8 mouse cellular contexts compared by ENCODE assay signal in the genomic region with DNA sequence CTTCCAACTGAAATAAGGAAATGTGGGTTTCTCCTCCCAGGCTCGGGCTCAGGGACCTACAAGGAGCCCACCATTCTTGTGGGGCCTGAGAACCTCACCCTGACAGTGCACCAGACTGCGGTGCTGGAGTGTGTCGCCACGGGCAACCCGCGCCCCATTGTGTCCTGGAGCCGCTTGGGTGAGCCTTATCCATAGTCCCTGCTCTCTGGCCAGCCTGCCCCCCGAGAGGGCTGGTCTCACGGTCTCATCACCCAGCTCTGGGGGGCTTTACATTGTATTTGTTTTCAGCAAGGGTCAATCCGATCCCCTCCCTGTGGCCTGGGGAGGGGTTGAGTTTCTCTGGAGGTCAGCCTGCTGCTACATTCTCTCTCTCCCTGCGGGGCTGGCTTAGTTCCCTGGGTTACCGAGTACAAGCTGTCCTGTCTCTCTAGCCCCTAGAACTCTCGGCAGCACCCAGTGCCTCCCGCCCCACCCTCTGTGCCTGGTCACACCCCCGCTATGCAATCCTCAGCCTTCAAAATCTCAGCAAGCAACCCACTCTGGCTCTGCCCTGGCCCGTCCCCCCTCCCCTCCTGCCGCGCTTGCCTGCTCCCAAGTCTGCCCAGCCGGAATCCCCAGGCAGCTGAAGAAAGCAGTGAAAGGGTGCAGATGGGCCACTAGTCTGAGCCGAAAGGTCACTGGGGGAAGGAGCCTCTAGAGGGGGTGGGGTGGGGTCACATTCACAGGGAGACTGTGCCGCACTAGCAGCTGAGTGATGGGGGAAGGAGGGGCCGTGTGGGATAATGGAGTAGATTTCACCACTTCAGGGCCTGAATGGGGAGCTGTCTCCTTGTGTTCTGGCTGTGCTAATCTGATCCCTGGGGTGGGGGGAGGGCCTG. TPM values are rescaled to one million over a fixed set of nuclear protein-coding genes. Genes with fewer than 3 reads are reported as not detected.
DNase-seq lines count a peak whose midpoint lies in the region; ATAC-seq and TF ChIP-seq lines count a peak whose summit lies in the region.

No protein-coding gene starts in this region.

- WGBS in kidney, embryonic 14.5 days: 7% methylated on average over 21 of the region's 22 CpGs
- 8% methylated on average over 22 of the region's 22 CpGs for WGBS in heart, embryonic 12.5 days
- 11% methylated on average over 22 of the region's 22 CpGs for WGBS in limb, embryonic 14.5 days
- 13% methylated on average over 22 of the region's 22 CpGs for WGBS in stomach, embryonic 14.5 days

- peaks cover 51% of the 10 kb centered on the region for H3K4me1 ChIP-seq in kidney, embryonic 14.5 days (ENCODE audit: control insufficient read depth, insufficient read depth, low read length)
- H3K4me1 ChIP-seq in heart, embryonic 12.5 days (replicated peaks): peaks cover 30% of the 10 kb centered on the region
- H3K4me1 ChIP-seq in limb, embryonic 14.5 days (ENCODE audit: control insufficient read depth, insufficient read depth, low read length): peaks cover 15% of the 10 kb centered on the region
- H3K4me1 ChIP-seq in stomach, embryonic 14.5 days (ENCODE audit: control insufficient read depth, insufficient read depth, low read length): peaks cover 43% of the 10 kb centered on the region

- ATAC-seq in kidney, embryonic 14.5 days (ENCODE audit: low FRiP score, low TSS enrichment): peak; percentile 73
- ATAC-seq in heart, embryonic 12.5 days (ENCODE audit: insufficient number of reproducible peaks, low FRiP score): peak; percentile 26; the same call in 1 of the 2 replicates
- ATAC-seq in limb, embryonic 14.5 days (ENCODE audit: low FRiP score, low read depth): peak; percentile 42; the same call in 1 of the 2 replicates
- peak; percentile 73 for ATAC-seq in stomach, embryonic 14.5 days (ENCODE audit: insufficient number of reproducible peaks, insufficient read depth, low FRiP score, low read depth)

- H3K9me3 ChIP-seq in kidney, embryonic 14.5 days (ENCODE audit: control insufficient read depth, low read length): no peaks in the 10 kb centered on the region
- H3K9me3 ChIP-seq in heart, embryonic 12.5 days (replicated peaks): no peaks in the 10 kb centered on the region
- H3K9me3 ChIP-seq in limb, embryonic 14.5 days (ENCODE audit: control insufficient read depth, low read length): no peaks in the 10 kb centered on the region
- H3K9me3 ChIP-seq in stomach, embryonic 14.5 days (ENCODE audit: control insufficient read depth, low read depth, low read length): no peaks in the 10 kb centered on the region

- H3K27ac ChIP-seq in kidney, embryonic 14.5 days (ENCODE audit: low read depth, low read length): peak overlapping the region; percentile 78
- H3K27ac ChIP-seq in heart, embryonic 12.5 days (ENCODE audit: poor library complexity, severe bottlenecking): 0 out of 2 replicates have a peak overlapping the region, but pooled peaks have one; percentile 14
- H3K27ac ChIP-seq in limb, embryonic 14.5 days (replicated peaks; ENCODE audit: low read depth, low read length): no peak overlapping the region
- H3K27ac ChIP-seq in stomach, embryonic 14.5 days (ENCODE audit: low read length): peak overlapping the region; percentile 35; the same call in 1 of the 2 replicates

- TF ChIP-seq CTCF in brain, embryonic 14.5 days (IDR thresholded peaks at IDR 0.05; ENCODE audit: borderline replicate concordance, extremely low read depth, insufficient read depth, insufficient read length): no peak

- peak overlapping the region; percentile 34 for H3K4me2 ChIP-seq in kidney, embryonic 14.5 days (replicated peaks; ENCODE audit: low read depth, low read length)
- peak overlapping the region; percentile 61 for H3K4me2 ChIP-seq in heart, embryonic 12.5 days
- H3K4me2 ChIP-seq in limb, embryonic 14.5 days (replicated peaks; ENCODE audit: low read depth, low read length, severe bottlenecking): 0 out of 2 replicates have a peak overlapping the region, but pooled peaks have one; percentile 5
- H3K4me2 ChIP-seq in stomach, embryonic 14.5 days (replicated peaks; ENCODE audit: low read depth, low read length): no peak overlapping the region; the same call in 1 of the 2 replicates

- no peak for TF ChIP-seq POLR2A in brain, embryonic 14.5 days (IDR thresholded peaks at IDR 0.05; ENCODE audit: borderline replicate concordance, extremely low read depth, insufficient read depth, insufficient read length, poor library complexity, severe bottlenecking)
- no peak for TF ChIP-seq POLR2A in limb, embryonic 14.5 days (IDR thresholded peaks at IDR 0.05; ENCODE audit: borderline replicate concordance, extremely low read depth, insufficient read depth, insufficient read length)

- DNase-seq in kidney, adult 11 months: no peak
- DNase-seq in brain, embryonic 14.5 days (ENCODE audit: low read depth): peak; percentile 95
- no peak for DNase-seq in limb, embryonic 14.5 days (ENCODE audit: low spot score)
- DNase-seq in c-Kit-positive CD71-positive TER-119-positive erythroid progenitor cells, embryonic 14.5 days (ENCODE audit: low spot score): no peak
- no peak for DNase-seq in right cerebral cortex, adult 2 months (ENCODE audit: low spot score in 2 of 2)

- peak overlapping the region; percentile 40; the same call in 1 of the 2 replicates for H3K9ac ChIP-seq in kidney, embryonic 14.5 days (ENCODE audit: low read depth, low read length)
- peak overlapping the region; percentile 38; the same call in 1 of the 2 replicates for H3K9ac ChIP-seq in heart, embryonic 12.5 days
- peak overlapping the region; percentile 28; the same call in 1 of the 2 replicates for H3K9ac ChIP-seq in limb, embryonic 14.5 days (ENCODE audit: low read depth, low read length, severe bottlenecking)
- H3K9ac ChIP-seq in stomach, embryonic 14.5 days (replicated peaks; ENCODE audit: low read depth, low read length): no peak overlapping the region

- peaks cover 11% of the 10 kb centered on the region; the same call in 1 of the 2 replicates for H3K36me3 ChIP-seq in kidney, embryonic 14.5 days (ENCODE audit: control insufficient read depth, insufficient read depth, low read length)
- no peaks in the 10 kb centered on the region for H3K36me3 ChIP-seq in heart, embryonic 12.5 days
- no peaks in the 10 kb centered on the region for H3K36me3 ChIP-seq in limb, embryonic 14.5 days (ENCODE audit: control insufficient read depth, insufficient read depth, low read length)
- H3K36me3 ChIP-seq in stomach, embryonic 14.5 days (ENCODE audit: control insufficient read depth, insufficient read depth, low read length): no peaks in the 10 kb centered on the region

- no peaks in the 10 kb centered on the region for H3K27me3 ChIP-seq in kidney, embryonic 14.5 days (ENCODE audit: control insufficient read depth, insufficient read depth, low read length)
- H3K27me3 ChIP-seq in heart, embryonic 12.5 days (replicated peaks): peaks cover 11% of the 10 kb centered on the region
- peaks cover 18% of the 10 kb centered on the region for H3K27me3 ChIP-seq in limb, embryonic 14.5 days (ENCODE audit: control insufficient read depth, insufficient read depth, low read length)
- no peaks in the 10 kb centered on the region for H3K27me3 ChIP-seq in stomach, embryonic 14.5 days (ENCODE audit: control insufficient read depth, insufficient read depth, low read length)

- H3K4me3 ChIP-seq in kidney, embryonic 14.5 days (ENCODE audit: low read length): no peak overlapping the region; the same call in 1 of the 2 replicates
- peak overlapping the region; percentile 14 for H3K4me3 ChIP-seq in heart, embryonic 12.5 days
- H3K4me3 ChIP-seq in limb, embryonic 14.5 days (replicated peaks; ENCODE audit: low read length): no peak overlapping the region
- H3K4me3 ChIP-seq in stomach, embryonic 14.5 days (ENCODE audit: low read depth, low read length): no peak overlapping the region

RNA-seq across cellular contexts. Expression of gene Parp16, which starts 16.6 kb away (rescaled TPM):
- polyA plus RNA-seq in kidney, embryonic 14.5 days (2014; fragmentation: Nextera tagmentation; extraction: Ambion mirVana): 4.7 and 7.9 TPM in 2 replicates
- 5.8 and 6.2 TPM in 2 replicates for polyA plus RNA-seq in brain, embryonic 14.5 days (2012; rRNA removed)
- polyA plus RNA-seq in heart, embryonic 12.5 days (2016; fragmentation: Nextera tagmentation; extraction: Ambion mirVana): 5.0 and 5.8 TPM in 2 replicates
- polyA plus RNA-seq in limb, embryonic 14.5 days (2012; rRNA removed): 7.6 and 8.3 TPM in 2 replicates
- polyA plus RNA-seq in limb, embryonic 14.5 days (2014; fragmentation: Nextera tagmentation; extraction: Ambion mirVana): 6.5 and 7.6 TPM in 2 replicates
- 6.0 and 6.4 TPM in 2 replicates for polyA plus RNA-seq in stomach, embryonic 14.5 days (2014; fragmentation: Nextera tagmentation; extraction: Ambion mirVana)

RNA-seq across cellular contexts. Expression of gene Igdcc3, which starts 37.6 kb away (rescaled TPM):
- polyA plus RNA-seq in kidney, embryonic 14.5 days (2014; fragmentation: Nextera tagmentation; extraction: Ambion mirVana): 4.5 and 6.1 TPM in 2 replicates
- 15.0 and 19.6 TPM in 2 replicates for polyA plus RNA-seq in brain, embryonic 14.5 days (2012; rRNA removed)
- polyA plus RNA-seq in heart, embryonic 12.5 days (2016; fragmentation: Nextera tagmentation; extraction: Ambion mirVana): 4.8 and 5.5 TPM in 2 replicates
- polyA plus RNA-seq in limb, embryonic 14.5 days (2012; rRNA removed): 1.2 and 1.4 TPM in 2 replicates
- polyA plus RNA-seq in limb, embryonic 14.5 days (2014; fragmentation: Nextera tagmentation; extraction: Ambion mirVana): 1.0 and 1.1 TPM in 2 replicates
- 2.0 and 2.7 TPM in 2 replicates for polyA plus RNA-seq in stomach, embryonic 14.5 days (2014; fragmentation: Nextera tagmentation; extraction: Ambion mirVana)
